Mouse (Mus musculus): Measurements from ENCODE around the gene Pofut1. TPM values are rescaled to one million over a fixed set of nuclear protein-coding genes. Genes with fewer than 3 reads are reported as not detected.

Pofut1 gene
- polyA plus RNA-seq, 1 experiment from 2014 or later = 3.9 TPM

DNA sequence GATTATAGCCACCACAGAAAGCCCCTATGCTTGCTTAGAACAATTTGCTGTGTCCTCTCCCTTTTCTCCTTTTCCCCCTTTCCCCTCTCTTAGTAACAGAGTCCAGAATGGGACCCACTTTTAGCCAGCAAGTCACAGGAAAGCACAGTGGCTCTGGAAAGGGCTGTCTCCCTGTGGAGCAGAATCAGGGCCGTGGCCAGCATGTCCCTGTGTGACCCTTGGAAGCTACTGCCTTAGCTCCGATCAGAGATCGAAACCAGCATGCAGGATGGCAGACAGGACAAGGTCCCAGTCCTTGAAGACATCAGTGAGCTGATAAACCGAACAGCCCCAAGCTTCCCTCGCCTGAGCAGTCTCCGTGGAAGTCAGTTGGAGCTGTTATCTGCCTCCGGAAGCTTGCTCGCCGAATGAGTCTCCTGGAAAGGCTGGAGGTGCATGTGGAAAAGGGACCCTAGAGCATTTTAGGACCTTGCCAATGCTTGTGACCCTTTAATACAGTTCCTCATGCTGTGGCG is 23.4 kb upstream of the Pofut1 start:
- Histone ChIP-seq H3K36me3 (no peaks in the 10 kb centered on the region), H3K4me1 (replicated peaks) (peaks cover 12% of the 10 kb centered on the region), H3K9ac (no peak overlapping the region), H3K9me3 (replicated peaks) (no peaks in the 10 kb centered on the region), H3K27me3 (no peaks in the 10 kb centered on the region), H3K4me2 (no peak overlapping the region), H3K4me3 (no peak overlapping the region), H3K27ac (no peak overlapping the region)
- WGBS = 53% methylated on average over 10 of the region's 10 CpGs
- no peak for ATAC-seq (replicated peaks; ENCODE audit: insufficient number of reproducible peaks, insufficient read depth, low FRiP score, low read depth)

DNA sequence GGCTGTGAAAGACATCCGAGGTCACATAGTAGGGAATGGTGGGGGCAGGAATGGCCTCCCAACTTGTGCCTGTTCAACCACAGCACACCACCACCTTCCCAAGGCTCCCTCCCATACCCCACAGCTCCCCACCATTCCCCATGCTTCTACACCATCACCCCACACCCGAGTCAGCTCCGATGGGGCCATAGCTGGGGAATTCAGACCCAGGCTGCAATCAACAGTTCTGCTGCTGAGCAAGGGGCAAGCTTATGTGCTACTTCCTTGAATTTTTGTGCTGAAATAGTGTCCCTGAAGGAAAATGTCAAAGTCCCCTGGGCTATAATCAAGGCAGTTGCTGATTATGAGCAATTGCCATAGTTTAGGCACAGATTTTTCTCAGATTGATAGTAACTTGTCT is 22.8 kb upstream of the Pofut1 start:
- WGBS = 66% methylated on average over 3 of the region's 3 CpGs

DNA sequence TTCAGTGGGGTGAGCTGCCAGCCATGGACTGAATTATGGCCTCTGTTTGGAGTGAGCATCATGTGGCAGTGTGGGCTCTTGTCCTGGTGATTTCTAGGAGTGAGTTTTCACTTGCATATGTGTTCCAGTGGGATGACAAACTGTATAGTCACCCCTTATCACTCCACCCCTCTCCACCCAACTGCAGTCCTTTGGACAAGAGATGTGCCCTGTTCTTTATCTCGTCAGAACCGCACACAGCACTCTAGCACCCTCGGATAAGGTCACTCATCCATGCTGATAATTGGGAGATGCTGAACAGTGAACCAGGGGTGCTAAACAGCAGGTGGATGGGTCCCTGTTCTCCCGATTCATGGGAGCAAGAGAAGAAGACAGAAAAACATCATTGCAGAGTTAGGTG is 19.7 kb upstream of the Pofut1 start:
- ATAC-seq (replicated peaks; ENCODE audit: insufficient number of reproducible peaks, insufficient read depth, low FRiP score, low read depth) = no peak
- no peak overlapping the region for H3K27ac ChIP-seq
- H3K4me3 ChIP-seq = no peak overlapping the region
- H3K36me3 ChIP-seq = no peaks in the 10 kb centered on the region
- H3K27me3 ChIP-seq = no peaks in the 10 kb centered on the region
- WGBS = 49% methylated on average over 4 of the region's 4 CpGs
- H3K4me1 ChIP-seq (replicated peaks) = peaks cover 15% of the 10 kb centered on the region
- H3K9ac ChIP-seq = no peak overlapping the region
- no peak overlapping the region for H3K4me2 ChIP-seq
- H3K9me3 ChIP-seq (replicated peaks) = no peaks in the 10 kb centered on the region

More for the DNA sequence above, 22.8 kb upstream of the Pofut1 start:
- ATAC-seq (replicated peaks; ENCODE audit: insufficient number of reproducible peaks, insufficient read depth, low FRiP score, low read depth) = no peak
- Histone ChIP-seq H3K4me1 (replicated peaks) (peaks cover 12% of the 10 kb centered on the region), H3K4me3 (no peak overlapping the region), H3K36me3 (no peaks in the 10 kb centered on the region), H3K27me3 (no peaks in the 10 kb centered on the region), H3K9me3 (replicated peaks) (no peaks in the 10 kb centered on the region), H3K27ac (no peak overlapping the region), H3K9ac (no peak overlapping the region), H3K4me2 (no peak overlapping the region)

DNA sequence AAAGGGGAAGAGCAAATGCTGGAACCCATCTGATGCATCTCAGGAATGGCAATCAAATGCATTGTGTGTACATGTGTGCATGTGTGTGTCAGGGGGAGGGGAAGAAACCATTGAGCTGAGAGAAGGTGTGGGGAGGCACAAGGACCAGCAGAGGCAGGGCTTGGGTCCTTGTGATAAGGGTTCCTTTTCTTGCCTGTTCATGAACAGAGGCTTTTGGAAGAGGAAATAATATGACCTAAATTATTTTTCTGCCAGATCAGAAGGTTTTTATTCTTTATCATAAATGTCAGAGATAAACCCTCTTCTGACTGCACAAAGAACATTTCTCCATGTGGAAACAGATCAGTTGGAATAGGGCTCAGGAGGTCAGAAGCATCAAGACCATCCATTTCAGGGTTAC is 19.2 kb upstream of the Pofut1 start:
- no peaks in the 10 kb centered on the region for H3K27me3 ChIP-seq
- no peak overlapping the region for H3K27ac ChIP-seq
- H3K9me3 ChIP-seq (replicated peaks) = no peaks in the 10 kb centered on the region
- no peak overlapping the region for H3K4me3 ChIP-seq
- H3K36me3 ChIP-seq = no peaks in the 10 kb centered on the region
- H3K4me2 ChIP-seq = no peak overlapping the region
- peaks cover 15% of the 10 kb centered on the region for H3K4me1 ChIP-seq (replicated peaks)
- H3K9ac ChIP-seq = no peak overlapping the region
- ATAC-seq (replicated peaks; ENCODE audit: insufficient number of reproducible peaks, insufficient read depth, low FRiP score, low read depth) = no peak

DNA sequence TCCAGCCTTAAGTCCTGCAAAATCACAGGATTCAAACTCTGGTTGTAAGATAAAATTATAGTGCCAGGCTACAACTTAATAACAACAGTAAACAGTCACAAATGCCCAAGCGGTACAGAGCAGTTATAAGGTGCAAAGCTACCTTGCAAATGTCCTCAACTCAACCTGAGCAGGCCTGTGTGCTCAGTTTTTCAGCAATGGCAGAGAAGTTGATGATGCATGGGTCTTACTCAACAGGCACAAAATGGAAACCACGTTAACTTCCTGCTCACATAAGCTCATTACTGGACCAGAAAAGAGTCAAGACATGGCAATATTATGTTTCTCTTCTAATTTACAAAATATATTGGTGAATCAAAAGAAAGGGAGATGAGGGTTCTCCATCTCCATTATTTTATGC is 18.8 kb upstream of the Pofut1 start:
- H3K4me1 ChIP-seq (replicated peaks) = peaks cover 15% of the 10 kb centered on the region
- no peak overlapping the region for H3K4me3 ChIP-seq
- H3K36me3 ChIP-seq = no peaks in the 10 kb centered on the region
- WGBS = 87% methylated on average over 2 of the region's 2 CpGs
- H3K9ac ChIP-seq = no peak overlapping the region
- no peak overlapping the region for H3K27ac ChIP-seq
- no peak overlapping the region for H3K4me2 ChIP-seq
- ATAC-seq (replicated peaks; ENCODE audit: insufficient number of reproducible peaks, insufficient read depth, low FRiP score, low read depth) = no peak
- H3K27me3 ChIP-seq = no peaks in the 10 kb centered on the region
- no peaks in the 10 kb centered on the region for H3K9me3 ChIP-seq (replicated peaks)

DNA sequence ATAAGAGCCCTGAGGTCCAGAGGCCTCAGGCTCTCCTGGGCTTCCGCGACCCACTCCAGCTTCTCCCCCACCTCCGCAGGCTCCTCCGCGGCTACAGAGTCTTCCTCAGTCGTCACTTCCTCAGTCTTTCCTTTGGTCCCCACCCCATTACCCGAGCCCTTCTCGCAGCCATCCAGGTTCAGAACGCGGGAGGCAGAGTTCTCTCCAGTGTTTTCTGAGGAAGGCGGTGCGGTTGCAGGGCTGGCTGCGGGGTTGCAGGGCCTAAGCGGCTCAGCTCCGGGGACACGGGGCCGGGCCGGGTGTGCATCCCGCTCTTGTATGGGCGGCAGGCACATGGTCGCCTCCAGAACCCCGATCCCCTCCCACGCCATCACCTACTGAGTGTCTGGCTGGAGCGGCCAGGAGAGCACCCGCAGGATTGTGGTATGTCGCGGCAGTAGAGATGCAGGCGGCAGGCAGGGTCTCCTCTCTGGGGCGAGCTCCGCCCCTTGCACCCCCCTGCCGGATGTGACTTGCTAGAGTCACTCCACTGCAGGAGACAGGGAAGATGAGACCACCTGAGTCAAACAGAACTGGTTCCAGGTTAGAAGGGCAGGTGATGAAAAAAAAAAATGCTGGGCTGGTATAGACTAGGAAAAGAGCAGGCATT is 16.3 kb upstream of the Pofut1 start, which contains the start of gene Tspyl3:
Tspyl3 (minus strand) TSS at position 496 of the 649 bp plus-strand sequence.
- ATAC-seq (replicated peaks; ENCODE audit: insufficient number of reproducible peaks, insufficient read depth, low FRiP score, low read depth) = peak; percentile 63; the same call in 1 of the 2 replicates
- Histone ChIP-seq H3K36me3 (peaks cover 21% of the 10 kb centered on the region), H3K4me1 (replicated peaks) (peaks cover 25% of the 10 kb centered on the region), H3K27me3 (no peaks in the 10 kb centered on the region), H3K9me3 (replicated peaks) (no peaks in the 10 kb centered on the region), H3K4me3 (peak within 1 kb of the TSS; percentile 60), H3K27ac (peak within 1 kb of the TSS; percentile 52), H3K4me2 (peak within 1 kb of the TSS; percentile 77), H3K9ac (peak within 1 kb of the TSS; percentile 68)
- WGBS = under 1% methylated on average over 31 of the region's 31 CpGs

DNA sequence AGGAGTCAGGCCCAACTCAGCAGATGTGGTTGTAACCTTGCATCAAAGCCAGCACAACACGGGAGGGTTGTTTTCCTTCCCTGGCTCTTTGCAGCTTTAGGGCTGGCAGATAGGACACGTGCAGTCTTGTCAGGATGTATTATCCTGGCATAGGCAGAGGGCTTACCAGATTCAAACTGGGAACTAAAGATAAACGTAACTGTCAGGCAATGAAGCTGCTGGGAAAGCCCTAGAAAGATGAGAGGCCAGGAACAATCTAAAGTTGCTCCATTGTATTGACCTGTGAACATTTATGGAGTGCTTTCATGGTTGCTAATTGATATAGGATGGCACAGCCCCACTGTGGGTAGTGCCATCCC is 15.8 kb upstream of the Pofut1 start:
- peak overlapping the region; percentile 60 for H3K4me3 ChIP-seq
- no peak for ATAC-seq (replicated peaks; ENCODE audit: insufficient number of reproducible peaks, insufficient read depth, low FRiP score, low read depth)
- H3K4me1 ChIP-seq (replicated peaks) = peaks cover 27% of the 10 kb centered on the region
- peaks cover 26% of the 10 kb centered on the region for H3K36me3 ChIP-seq
- peak overlapping the region; percentile 77 for H3K4me2 ChIP-seq
- H3K27ac ChIP-seq = no peak overlapping the region
- H3K27me3 ChIP-seq = no peaks in the 10 kb centered on the region
- no peaks in the 10 kb centered on the region for H3K9me3 ChIP-seq (replicated peaks)
- 9% methylated on average over 3 of the region's 3 CpGs for WGBS
- peak overlapping the region; percentile 68 for H3K9ac ChIP-seq

DNA sequence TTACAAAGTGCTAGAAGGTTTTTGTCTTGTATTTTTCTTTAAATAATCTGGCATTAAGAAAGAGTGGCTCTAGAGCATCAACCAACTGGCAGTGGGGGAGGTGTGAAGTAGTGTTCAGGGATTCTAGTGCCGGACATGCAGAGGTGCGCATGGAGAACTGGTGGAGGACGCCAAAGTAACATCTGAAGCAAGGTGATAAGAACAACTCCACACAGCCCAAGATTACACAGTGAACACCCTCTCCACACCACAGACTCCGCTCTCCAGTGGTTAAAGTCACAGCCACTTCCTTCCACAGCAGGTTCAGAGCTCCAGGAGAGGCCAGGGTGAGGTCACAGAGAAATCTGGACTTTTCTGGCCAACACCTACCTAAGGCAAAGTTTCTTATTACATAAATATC is 13.4 kb upstream of the Pofut1 start:
- peaks cover 27% of the 10 kb centered on the region for H3K4me1 ChIP-seq (replicated peaks)
- H3K36me3 ChIP-seq = peaks cover 48% of the 10 kb centered on the region
- no peak overlapping the region for H3K4me2 ChIP-seq
- H3K27ac ChIP-seq = no peak overlapping the region
- H3K27me3 ChIP-seq = no peaks in the 10 kb centered on the region
- H3K9me3 ChIP-seq (replicated peaks) = no peaks in the 10 kb centered on the region
- H3K4me3 ChIP-seq = no peak overlapping the region
- 55% methylated on average over 4 of the region's 4 CpGs for WGBS
- no peak for ATAC-seq (replicated peaks; ENCODE audit: insufficient number of reproducible peaks, insufficient read depth, low FRiP score, low read depth)
- H3K9ac ChIP-seq = no peak overlapping the region

DNA sequence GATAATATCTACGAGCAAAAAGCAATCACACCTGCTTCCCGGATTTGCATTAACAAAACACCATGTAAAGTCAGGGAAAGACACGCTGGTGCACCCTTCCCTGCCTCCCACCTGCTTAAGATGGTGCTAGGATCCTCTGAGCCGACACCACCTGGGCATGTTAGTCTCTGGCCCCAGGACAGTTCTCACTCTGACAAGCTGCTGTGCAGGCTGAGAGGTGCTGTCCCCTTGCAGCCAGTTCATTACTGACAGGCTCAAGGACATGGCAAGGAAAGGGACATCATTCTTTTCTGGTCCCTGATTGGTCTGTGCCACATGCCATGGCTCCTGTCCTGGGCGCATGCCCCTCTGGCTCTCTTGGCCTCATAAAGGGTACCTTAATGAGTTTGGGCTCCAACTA is 12.8 kb upstream of the Pofut1 start:
- Histone ChIP-seq H3K27ac (0 out of 2 replicates have a peak overlapping the region, but pooled peaks have one; percentile 4), H3K9me3 (replicated peaks) (no peaks in the 10 kb centered on the region), H3K36me3 (peaks cover 53% of the 10 kb centered on the region), H3K4me3 (no peak overlapping the region), H3K4me2 (no peak overlapping the region), H3K27me3 (no peaks in the 10 kb centered on the region), H3K4me1 (replicated peaks) (peaks cover 27% of the 10 kb centered on the region), H3K9ac (no peak overlapping the region)
- WGBS = 68% methylated on average over 5 of the region's 5 CpGs
- ATAC-seq (replicated peaks; ENCODE audit: insufficient number of reproducible peaks, insufficient read depth, low FRiP score, low read depth) = no peak

DNA sequence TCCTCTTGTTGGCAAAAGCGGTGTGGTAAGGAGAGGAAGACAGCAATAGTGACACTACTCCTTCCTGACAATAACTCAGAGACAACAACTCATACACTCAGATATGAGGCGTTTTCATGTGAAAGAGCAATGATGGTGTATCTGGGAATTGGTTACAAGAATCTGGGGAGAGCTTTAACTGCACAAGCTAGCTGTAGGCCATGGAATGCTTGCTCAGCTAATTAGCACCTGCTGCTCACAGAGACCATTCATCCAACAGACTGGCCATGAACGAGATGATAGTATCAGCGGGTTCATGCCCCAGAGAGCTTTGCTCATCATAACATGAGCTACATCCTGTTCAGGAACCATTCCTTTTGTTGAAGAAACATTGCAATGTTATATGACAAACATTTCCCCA is 4.1 kb upstream of the Pofut1 start:
- H3K4me2 ChIP-seq = no peak overlapping the region
- H3K27me3 ChIP-seq = no peaks in the 10 kb centered on the region
- no peak overlapping the region for H3K27ac ChIP-seq
- WGBS = 67% methylated on average over 4 of the region's 4 CpGs
- H3K36me3 ChIP-seq = peaks cover 34% of the 10 kb centered on the region
- no peak overlapping the region for H3K9ac ChIP-seq
- peaks cover 38% of the 10 kb centered on the region for H3K4me1 ChIP-seq (replicated peaks)
- no peak for ATAC-seq (replicated peaks; ENCODE audit: insufficient number of reproducible peaks, insufficient read depth, low FRiP score, low read depth)
- H3K4me3 ChIP-seq = no peak overlapping the region
- no peaks in the 10 kb centered on the region for H3K9me3 ChIP-seq (replicated peaks)

DNA sequence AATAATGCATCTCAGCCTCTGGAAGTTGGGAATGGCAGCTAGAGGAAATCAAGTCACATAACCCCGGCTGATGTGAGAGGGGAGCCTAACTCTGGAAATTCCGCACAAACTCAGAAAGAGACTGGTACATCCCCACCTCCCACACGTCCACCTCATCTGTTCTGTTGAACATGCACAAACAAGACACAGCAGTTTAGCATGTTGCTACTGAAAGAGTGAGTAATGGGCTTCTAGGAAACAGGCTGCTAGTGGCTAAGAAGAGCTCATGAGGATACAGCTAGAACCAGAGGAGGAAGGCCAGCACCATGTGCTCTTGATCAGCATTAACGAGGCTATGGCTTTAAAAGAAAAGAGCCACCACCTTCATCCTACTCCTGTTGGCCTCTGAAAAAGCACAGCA is 3.4 kb upstream of the Pofut1 start:
- Histone ChIP-seq H3K9ac (peak overlapping the region; percentile 100; the same call in 1 of the 2 replicates), H3K27ac (peak overlapping the region; percentile 96; the same call in 1 of the 2 replicates)
- ATAC-seq (replicated peaks; ENCODE audit: insufficient number of reproducible peaks, insufficient read depth, low FRiP score, low read depth) = no peak

DNA sequence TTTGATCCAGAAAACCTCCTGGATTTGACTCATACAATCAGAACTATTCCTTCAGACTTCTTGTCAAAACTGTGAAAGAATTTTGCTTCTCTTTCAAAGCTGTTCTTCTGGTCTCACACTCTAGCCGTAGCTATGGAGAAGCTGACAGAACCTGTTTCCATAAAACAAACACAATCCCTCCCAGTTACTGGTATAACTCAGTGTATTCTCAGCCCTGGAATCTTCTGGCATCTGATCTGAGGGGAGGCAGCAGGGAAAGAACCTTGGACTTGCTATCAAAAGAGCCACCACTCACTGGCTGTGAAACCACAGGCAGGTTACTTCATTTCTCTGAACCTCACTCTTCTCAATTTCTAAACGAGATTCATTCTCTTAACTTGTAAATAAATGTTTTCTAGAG is 2.9 kb upstream of the Pofut1 start:
- peak overlapping the region; percentile 96 for H3K27ac ChIP-seq
- H3K4me3 ChIP-seq = no peak overlapping the region
- ATAC-seq (replicated peaks; ENCODE audit: insufficient number of reproducible peaks, insufficient read depth, low FRiP score, low read depth) = no peak
- H3K9me3 ChIP-seq (replicated peaks) = no peaks in the 10 kb centered on the region
- H3K4me2 ChIP-seq = peak overlapping the region; percentile 83
- H3K4me1 ChIP-seq (replicated peaks) = peaks cover 45% of the 10 kb centered on the region
- 55% methylated on average over 2 of the region's 2 CpGs for WGBS
- H3K9ac ChIP-seq = peak overlapping the region; percentile 100; the same call in 1 of the 2 replicates
- H3K27me3 ChIP-seq = no peaks in the 10 kb centered on the region
- H3K36me3 ChIP-seq = peaks cover 25% of the 10 kb centered on the region

More for the DNA sequence above, 3.4 kb upstream of the Pofut1 start:
- Histone ChIP-seq H3K27me3 (no peaks in the 10 kb centered on the region), H3K4me2 (no peak overlapping the region), H3K9me3 (replicated peaks) (no peaks in the 10 kb centered on the region), H3K4me3 (no peak overlapping the region), H3K36me3 (peaks cover 29% of the 10 kb centered on the region), H3K4me1 (replicated peaks) (peaks cover 43% of the 10 kb centered on the region)
- WGBS = 70% methylated on average over 4 of the region's 4 CpGs

Measured in heart, embryonic 15.5 days (tissue).